Mouse (Mus musculus): ENCODE results near the gene Ffar3. TPM values are rescaled to one million over a fixed set of nuclear protein-coding genes. Genes with fewer than 3 reads are reported as not detected.

Gene Ffar3
- total and polyA plus RNA-seq, 2 experiments from 2014 or later: 0.05 to 0.09 TPM

- no peaks in the 10 kb centered on the region for H3K4me1 ChIP-seq (ENCODE audit: insufficient read depth, low read length)
- ATAC-seq (no peak), DNase-seq (ENCODE audit: low spot score) (no peak)
- no peaks in the 10 kb centered on the region for H3K9me3 ChIP-seq (ENCODE audit: low read length)
- no peak overlapping the region for H3K4me3 ChIP-seq (ENCODE audit: low read length)
- no peaks in the 10 kb centered on the region for H3K36me3 ChIP-seq (ENCODE audit: insufficient read depth, low read length)
- 62% methylated on average over 7 of the region's 7 CpGs for WGBS
- TF ChIP-seq CTCF (IDR thresholded peaks at IDR 0.05; ENCODE audit: low read depth): no peak
- H3K27ac ChIP-seq: no peak overlapping the region
- H3K9ac ChIP-seq (replicated peaks; ENCODE audit: low read length): no peak overlapping the region
- H3K4me2 ChIP-seq (ENCODE audit: low read depth, low read length): no peak overlapping the region
- no peaks in the 10 kb centered on the region for H3K27me3 ChIP-seq (ENCODE audit: insufficient read depth, low read length)
Measured at GRCm38 (mm10) chr7:30820854-30821445, 35.0 kb downstream of the Ffar3 start.

GRCm38 (mm10) chr7:30820131-30820530, 35.8 kb downstream of the Ffar3 start:
- H3K4me1 ChIP-seq (ENCODE audit: insufficient read depth, low read length): no peaks in the 10 kb centered on the region
- H3K9me3 ChIP-seq (ENCODE audit: low read length): no peaks in the 10 kb centered on the region
- H3K4me2 ChIP-seq (ENCODE audit: low read depth, low read length): no peak overlapping the region
- 68% methylated on average over 6 of the region's 6 CpGs for WGBS
- H3K36me3 ChIP-seq (ENCODE audit: insufficient read depth, low read length): no peaks in the 10 kb centered on the region
- ATAC-seq (no peak), DNase-seq (ENCODE audit: low spot score) (no peak)
- no peak overlapping the region for H3K27ac ChIP-seq
- no peak for TF ChIP-seq CTCF (IDR thresholded peaks at IDR 0.05; ENCODE audit: low read depth)
- no peak overlapping the region for H3K4me3 ChIP-seq (ENCODE audit: low read length)
- no peaks in the 10 kb centered on the region for H3K27me3 ChIP-seq (ENCODE audit: insufficient read depth, low read length)
- no peak overlapping the region for H3K9ac ChIP-seq (replicated peaks; ENCODE audit: low read length)

GRCm38 (mm10) chr7:30812291-30812807, 43.6 kb downstream of the Ffar3 start:
- Histone ChIP-seq H3K4me1 (ENCODE audit: insufficient read depth, low read length) (no peaks in the 10 kb centered on the region), H3K27ac (peak overlapping the region; percentile 45; the same call in 1 of the 2 replicates), H3K9me3 (ENCODE audit: low read length) (no peaks in the 10 kb centered on the region), H3K36me3 (ENCODE audit: insufficient read depth, low read length) (no peaks in the 10 kb centered on the region), H3K4me3 (ENCODE audit: low read length) (no peak overlapping the region), H3K27me3 (ENCODE audit: insufficient read depth, low read length) (no peaks in the 10 kb centered on the region), H3K4me2 (ENCODE audit: low read depth, low read length) (no peak overlapping the region), H3K9ac (replicated peaks; ENCODE audit: low read length) (no peak overlapping the region)
- peak; percentile 34 for DNase-seq (ENCODE audit: low spot score)
- TF ChIP-seq CTCF (IDR thresholded peaks at IDR 0.05; ENCODE audit: low read depth): no peak
- 45% methylated on average over 6 of the region's 6 CpGs for WGBS
- ATAC-seq: peak; percentile 75

- H3K27ac ChIP-seq: 0 out of 2 replicates have a peak overlapping the region, but pooled peaks have one; percentile 45
- 49% methylated on average over 9 of the region's 9 CpGs for WGBS
- ATAC-seq: peak; percentile 73; the same call in 1 of the 2 replicates
- H3K36me3 ChIP-seq (ENCODE audit: insufficient read depth, low read length): no peaks in the 10 kb centered on the region
- no peak overlapping the region for H3K9ac ChIP-seq (replicated peaks; ENCODE audit: low read length)
- no peak for TF ChIP-seq CTCF (IDR thresholded peaks at IDR 0.05; ENCODE audit: low read depth)
- H3K9me3 ChIP-seq (ENCODE audit: low read length): no peaks in the 10 kb centered on the region
- H3K27me3 ChIP-seq (ENCODE audit: insufficient read depth, low read length): no peaks in the 10 kb centered on the region
- DNase-seq (ENCODE audit: low spot score): no peak
- no peaks in the 10 kb centered on the region for H3K4me1 ChIP-seq (ENCODE audit: insufficient read depth, low read length)
- H3K4me3 ChIP-seq (ENCODE audit: low read length): no peak overlapping the region
- H3K4me2 ChIP-seq (ENCODE audit: low read depth, low read length): no peak overlapping the region
Measured at GRCm38 (mm10) chr7:30811757-30812290, 44.2 kb downstream of the Ffar3 start.

DNA sequence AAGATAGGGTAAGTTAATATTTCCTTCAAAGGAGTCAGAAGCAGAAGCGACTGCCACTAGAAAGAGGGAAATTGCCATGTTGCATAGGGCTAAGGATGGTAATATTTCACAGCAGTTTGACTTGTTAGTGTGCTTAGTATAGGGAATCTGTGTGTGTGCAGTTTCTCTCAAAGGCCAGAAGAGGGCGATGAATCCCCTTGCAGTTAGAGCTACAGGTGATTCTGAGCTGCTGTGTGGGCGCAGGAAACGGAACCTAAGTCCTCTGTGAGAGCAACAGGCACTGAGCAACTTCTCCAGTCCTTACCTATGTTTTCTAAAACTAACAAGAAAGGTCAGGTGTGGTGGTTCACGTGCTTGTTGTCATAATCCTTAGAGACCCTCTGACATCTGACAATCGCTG, 45.7 kb downstream of the Ffar3 start:
- H3K4me1 ChIP-seq (ENCODE audit: insufficient read depth, low read length): no peaks in the 10 kb centered on the region
- DNase-seq (ENCODE audit: low spot score): no peak
- H3K9ac ChIP-seq (replicated peaks; ENCODE audit: low read length): no peak overlapping the region
- ATAC-seq: no peak
- WGBS: 57% methylated on average over 6 of the region's 6 CpGs
- no peaks in the 10 kb centered on the region for H3K9me3 ChIP-seq (ENCODE audit: low read length)
- no peak overlapping the region for H3K27ac ChIP-seq
- no peak overlapping the region for H3K4me2 ChIP-seq (ENCODE audit: low read depth, low read length)
- no peaks in the 10 kb centered on the region for H3K36me3 ChIP-seq (ENCODE audit: insufficient read depth, low read length)
- TF ChIP-seq CTCF (IDR thresholded peaks at IDR 0.05; ENCODE audit: low read depth): peak; percentile 30
- H3K27me3 ChIP-seq (ENCODE audit: insufficient read depth, low read length): no peaks in the 10 kb centered on the region
- H3K4me3 ChIP-seq (ENCODE audit: low read length): no peak overlapping the region

DNA sequence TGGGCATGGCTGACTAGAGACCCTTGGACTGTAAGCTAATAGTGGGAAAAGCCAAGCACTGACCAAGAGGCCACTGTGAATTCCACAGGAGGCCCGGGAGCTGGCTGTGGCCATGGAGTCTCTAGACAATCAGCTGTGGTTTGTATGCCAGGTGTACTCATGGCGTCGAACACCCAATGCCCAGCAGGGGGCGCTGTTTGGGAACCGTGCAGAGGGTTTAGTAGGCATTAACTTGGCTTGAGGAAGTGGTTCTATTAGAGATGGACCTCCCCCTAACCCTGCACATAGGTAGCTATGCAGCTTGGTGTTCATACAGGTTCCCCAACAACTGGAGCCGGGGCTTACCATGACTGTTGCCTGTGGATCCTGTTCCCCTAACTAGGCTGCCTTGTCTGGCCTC, 50.1 kb downstream of the Ffar3 start:
- Histone ChIP-seq H3K4me1 (ENCODE audit: insufficient read depth, low read length) (no peaks in the 10 kb centered on the region), H3K9ac (replicated peaks; ENCODE audit: low read length) (no peak overlapping the region), H3K9me3 (ENCODE audit: low read length) (0 out of 2 replicates have a peak, but pooled peaks cover 4% of the 10 kb centered on the region), H3K4me3 (ENCODE audit: low read length) (no peak overlapping the region), H3K27me3 (ENCODE audit: insufficient read depth, low read length) (no peaks in the 10 kb centered on the region), H3K36me3 (ENCODE audit: insufficient read depth, low read length) (no peaks in the 10 kb centered on the region), H3K27ac (no peak overlapping the region), H3K4me2 (ENCODE audit: low read depth, low read length) (no peak overlapping the region)
- 54% methylated on average over 6 of the region's 6 CpGs for WGBS
- no peak for ATAC-seq
- TF ChIP-seq CTCF (IDR thresholded peaks at IDR 0.05; ENCODE audit: low read depth): peak; percentile 27; the same call in 1 of the 2 replicates
- DNase-seq (ENCODE audit: low spot score): no peak

Other genes starting within 250 kb of the Ffar3 start
- gene Upk1a, start 243.3 kb downstream of the Ffar3 start, total RNA-seq (2014; rRNA removed): 0.14 and 0.99 TPM in 2 replicates
- 0.62 and 0.99 TPM in 2 replicates for gene Upk1a, start 243.3 kb downstream of the Ffar3 start, polyA plus RNA-seq (2015; fragmentation: Nextera tagmentation; extraction: Ambion mirVana)
- gene Cox6b1, start 230.0 kb downstream of the Ffar3 start, total RNA-seq (2014; rRNA removed): 352 and 389 TPM in 2 replicates
- gene Cox6b1, start 230.0 kb downstream of the Ffar3 start, polyA plus RNA-seq (2015; fragmentation: Nextera tagmentation; extraction: Ambion mirVana): 1,552 and 1,572 TPM in 2 replicates
- gene Etv2, start 220.3 kb downstream of the Ffar3 start, total RNA-seq (2014; rRNA removed): not detected in 2 replicates
- gene Etv2, start 220.3 kb downstream of the Ffar3 start, polyA plus RNA-seq (2015; fragmentation: Nextera tagmentation; extraction: Ambion mirVana): not detected in 2 replicates
- 162 and 169 TPM in 2 replicates for gene Rbm42, start 205.9 kb downstream of the Ffar3 start, total RNA-seq (2014; rRNA removed)
- gene Rbm42, start 205.9 kb downstream of the Ffar3 start, polyA plus RNA-seq (2015; fragmentation: Nextera tagmentation; extraction: Ambion mirVana): 116 and 118 TPM in 2 replicates
- gene Haus5, start 191.2 kb downstream of the Ffar3 start, total RNA-seq (2014; rRNA removed): 22.2 and 24.1 TPM in 2 replicates
- 19.9 and 25.8 TPM in 2 replicates for gene Haus5, start 191.2 kb downstream of the Ffar3 start, polyA plus RNA-seq (2015; fragmentation: Nextera tagmentation; extraction: Ambion mirVana)
- gene Pmis2, start 184.6 kb downstream of the Ffar3 start, total RNA-seq (2014; rRNA removed): not detected in 2 replicates
- not detected in 2 replicates for gene Pmis2, start 184.6 kb downstream of the Ffar3 start, polyA plus RNA-seq (2015; fragmentation: Nextera tagmentation; extraction: Ambion mirVana)
- not detected in 2 replicates for gene 2200002J24Rik, start 157.3 kb downstream of the Ffar3 start, total RNA-seq (2014; rRNA removed)
- 0.55 TPM in 1 of 2 replicates, not detected in the other for gene 2200002J24Rik, start 157.3 kb downstream of the Ffar3 start, polyA plus RNA-seq (2015; fragmentation: Nextera tagmentation; extraction: Ambion mirVana)
- 2.0 and 5.3 TPM in 2 replicates for gene Atp4a, start 144.0 kb downstream of the Ffar3 start, total RNA-seq (2014; rRNA removed)
- 4.2 and 6.0 TPM in 2 replicates for gene Atp4a, start 144.0 kb downstream of the Ffar3 start, polyA plus RNA-seq (2015; fragmentation: Nextera tagmentation; extraction: Ambion mirVana)
- gene Tmem147, start 126.6 kb downstream of the Ffar3 start, total RNA-seq (2014; rRNA removed): 195 and 238 TPM in 2 replicates
- gene Tmem147, start 126.6 kb downstream of the Ffar3 start, polyA plus RNA-seq (2015; fragmentation: Nextera tagmentation; extraction: Ambion mirVana): 338 and 342 TPM in 2 replicates
- gene Gapdhs, start 112.5 kb downstream of the Ffar3 start, total RNA-seq (2014; rRNA removed): not detected in 2 replicates
- 0.32 and 0.69 TPM in 2 replicates for gene Gapdhs, start 112.5 kb downstream of the Ffar3 start, polyA plus RNA-seq (2015; fragmentation: Nextera tagmentation; extraction: Ambion mirVana)
- 0.84 and 4.2 TPM in 2 replicates for gene Sbsn, start 104.7 kb downstream of the Ffar3 start, total RNA-seq (2014; rRNA removed)
- gene Sbsn, start 104.7 kb downstream of the Ffar3 start, polyA plus RNA-seq (2015; fragmentation: Nextera tagmentation; extraction: Ambion mirVana): 2.9 and 3.0 TPM in 2 replicates
- 1.4 and 2.1 TPM in 2 replicates for gene Dmkn, start 92.4 kb downstream of the Ffar3 start, total RNA-seq (2014; rRNA removed)
- 3.9 and 5.8 TPM in 2 replicates for gene Dmkn, start 92.4 kb downstream of the Ffar3 start, polyA plus RNA-seq (2015; fragmentation: Nextera tagmentation; extraction: Ambion mirVana)
- not detected in 2 replicates for gene Krtdap, start 68.3 kb downstream of the Ffar3 start, total RNA-seq (2014; rRNA removed)
- 0.66 and 1.8 TPM in 2 replicates for gene Krtdap, start 68.3 kb downstream of the Ffar3 start, polyA plus RNA-seq (2015; fragmentation: Nextera tagmentation; extraction: Ambion mirVana)
- 0.16 TPM in 1 of 2 replicates, not detected in the other for gene Ffar2, start 32.4 kb downstream of the Ffar3 start, total RNA-seq (2014; rRNA removed)
- 0.19 and 0.23 TPM in 2 replicates for gene Ffar2, start 32.4 kb downstream of the Ffar3 start, polyA plus RNA-seq (2015; fragmentation: Nextera tagmentation; extraction: Ambion mirVana)
- not detected in 2 replicates for gene Ffar1, start 5.4 kb upstream of the Ffar3 start, total RNA-seq (2014; rRNA removed)
- not detected in 2 replicates for gene Ffar1, start 5.4 kb upstream of the Ffar3 start, polyA plus RNA-seq (2015; fragmentation: Nextera tagmentation; extraction: Ambion mirVana)
- gene Cd22, start 24.2 kb upstream of the Ffar3 start, total RNA-seq (2014; rRNA removed): 0.07 and 3.2 TPM in 2 replicates
- gene Cd22, start 24.2 kb upstream of the Ffar3 start, polyA plus RNA-seq (2015; fragmentation: Nextera tagmentation; extraction: Ambion mirVana): 0.09 and 0.20 TPM in 2 replicates
- gene Mag, start 58.7 kb upstream of the Ffar3 start, total RNA-seq (2014; rRNA removed): 39.0 and 48.7 TPM in 2 replicates
- gene Mag, start 58.7 kb upstream of the Ffar3 start, polyA plus RNA-seq (2015; fragmentation: Nextera tagmentation; extraction: Ambion mirVana): 14.4 and 18.6 TPM in 2 replicates
- not detected in 2 replicates for gene Hamp2, start 68.5 kb upstream of the Ffar3 start, total RNA-seq (2014; rRNA removed)
- gene Hamp2, start 68.5 kb upstream of the Ffar3 start, polyA plus RNA-seq (2015; fragmentation: Nextera tagmentation; extraction: Ambion mirVana): not detected in 2 replicates
- not detected in 2 replicates for gene Hamp, start 87.9 kb upstream of the Ffar3 start, total RNA-seq (2014; rRNA removed)
- gene Hamp, start 87.9 kb upstream of the Ffar3 start, polyA plus RNA-seq (2015; fragmentation: Nextera tagmentation; extraction: Ambion mirVana): not detected in 2 replicates
- 103 and 114 TPM in 2 replicates for gene Usf2, start 100.6 kb upstream of the Ffar3 start, total RNA-seq (2014; rRNA removed)
- gene Usf2, start 100.6 kb upstream of the Ffar3 start, polyA plus RNA-seq (2015; fragmentation: Nextera tagmentation; extraction: Ambion mirVana): 27.1 and 28.0 TPM in 2 replicates
- 22.8 and 28.8 TPM in 2 replicates for gene Lsr, start 117.3 kb upstream of the Ffar3 start, total RNA-seq (2014; rRNA removed)
- 25.3 and 25.5 TPM in 2 replicates for gene Lsr, start 117.3 kb upstream of the Ffar3 start, polyA plus RNA-seq (2015; fragmentation: Nextera tagmentation; extraction: Ambion mirVana)
- 0.16 and 2.0 TPM in 2 replicates for gene Fam187b, start 117.6 kb upstream of the Ffar3 start, total RNA-seq (2014; rRNA removed)
- 0.77 and 0.89 TPM in 2 replicates for gene Fam187b, start 117.6 kb upstream of the Ffar3 start, polyA plus RNA-seq (2015; fragmentation: Nextera tagmentation; extraction: Ambion mirVana)
- 15.3 and 22.1 TPM in 2 replicates for gene Fxyd5, start 186.3 kb upstream of the Ffar3 start, total RNA-seq (2014; rRNA removed)
- gene Fxyd5, start 186.3 kb upstream of the Ffar3 start, polyA plus RNA-seq (2015; fragmentation: Nextera tagmentation; extraction: Ambion mirVana): 33.3 and 35.3 TPM in 2 replicates
- gene Fxyd7, start 195.3 kb upstream of the Ffar3 start, total RNA-seq (2014; rRNA removed): 234 and 282 TPM in 2 replicates
- gene Fxyd7, start 195.3 kb upstream of the Ffar3 start, polyA plus RNA-seq (2015; fragmentation: Nextera tagmentation; extraction: Ambion mirVana): 466 and 477 TPM in 2 replicates
- gene Fxyd1, start 201.0 kb upstream of the Ffar3 start, total RNA-seq (2014; rRNA removed): 24.0 and 26.5 TPM in 2 replicates
- gene Fxyd1, start 201.0 kb upstream of the Ffar3 start, polyA plus RNA-seq (2015; fragmentation: Nextera tagmentation; extraction: Ambion mirVana): 129 and 150 TPM in 2 replicates
- 1.9 and 5.9 TPM in 2 replicates for gene Lgi4, start 203.2 kb upstream of the Ffar3 start, total RNA-seq (2014; rRNA removed)
- 1.2 and 1.3 TPM in 2 replicates for gene Lgi4, start 203.2 kb upstream of the Ffar3 start, polyA plus RNA-seq (2015; fragmentation: Nextera tagmentation; extraction: Ambion mirVana)
- not detected in 2 replicates for gene Fxyd3, start 220.5 kb upstream of the Ffar3 start, total RNA-seq (2014; rRNA removed)
- gene Fxyd3, start 220.5 kb upstream of the Ffar3 start, polyA plus RNA-seq (2015; fragmentation: Nextera tagmentation; extraction: Ambion mirVana): 1.2 and 1.5 TPM in 2 replicates